Mouse (Mus musculus) hindbrain, embryonic 15.5 days (tissue): ENCODE measurements around the gene Gnaz. TPM values are rescaled to one million over a fixed set of nuclear protein-coding genes. Genes with fewer than 3 reads are reported as not detected.
"Not testable (repeated sequence)": the region's sequence is repeated elsewhere in the genome, so short reads cannot be mapped to it uniquely, and the experiment has no call there.

Source experiments
- ATAC-seq: fragments of 200-750 bp; cut with Nextera tagmentation; 2 replicates; pipeline ENCODE4 v1.8.0; 2017; ENCODE audit warnings: low read depth, moderate number of reproducible peaks, moderate TSS enrichment; ENCODE audit not compliant: low FRiP score
- H3K27ac ChIP-seq: fragments of 300-500 bp; sonication (generic); replicated peaks from 2 replicates; pipeline ENCODE4 v1.5.1; 2015; ENCODE audit warnings: mild to moderate bottlenecking, inconsistent platforms
- H3K27me3 ChIP-seq: fragments of 300-500 bp; sonication (generic); 2 replicates; pipeline ENCODE4 v1.6.1; 2015; ENCODE audit warnings: control low read depth, inconsistent platforms
- H3K36me3 ChIP-seq: fragments of 300-500 bp; sonication (generic); 2 replicates; pipeline ENCODE4 v1.6.1; 2015; ENCODE audit warnings: control low read depth, inconsistent platforms
- H3K4me1 ChIP-seq: fragments of 300-500 bp; sonication (generic); replicated peaks from 2 replicates; pipeline ENCODE4 v1.6.1; 2015; ENCODE audit warnings: control low read depth, inconsistent platforms
- H3K4me2 ChIP-seq: fragments of 300-500 bp; sonication (generic); 2 replicates; pipeline ENCODE4 v1.6.1; 2015; ENCODE audit warnings: moderate library complexity, mild to moderate bottlenecking, inconsistent platforms
- H3K4me3 ChIP-seq: fragments of 300-500 bp; sonication (generic); 2 replicates; pipeline ENCODE4 v1.5.1; 2015; ENCODE audit warnings: mild to moderate bottlenecking, inconsistent platforms
- H3K9ac ChIP-seq: fragments of 300-500 bp; sonication (generic); 2 replicates; pipeline ENCODE4 v1.6.1; 2015; ENCODE audit warnings: inconsistent platforms
- H3K9me3 ChIP-seq: fragments of 300-500 bp; sonication (generic); 2 replicates; pipeline ENCODE4 v1.6.1; 2016; ENCODE audit warnings: control low read depth, inconsistent platforms
- WGBS: fragments of 180-500 bp; shearing (Covaris S2); methylation state at CpG from one replicate; pipeline ENCODE4 v1.1.7; 2015; 5-methylcytosine and 5-hydroxymethylcytosine counted together
- polyA plus RNA-seq: library from polyadenylated mRNA; unstranded; fragments of >200 nt; fragmentation: Nextera tagmentation; extraction: Ambion mirVana; gene quantifications from 2 replicates; pipeline ENCODE4 v1.2.1, GENCODE M21; 2015

The Gnaz gene
- polyA plus RNA-seq, 1 experiment from 2014 or later, result 85.5 TPM

GRCm38 (mm10) chr10:75036883-75037379 lies 70.0 kb downstream of the Gnaz start, which contains the start of gene Rab36:
TSS of gene Rab36 (plus strand) at chr10:75037058.
- Histone ChIP-seq H3K9ac (peak within 1 kb of the TSS; percentile 52), H3K4me3 (peak within 1 kb of the TSS; percentile 46), H3K27ac (peak within 1 kb of the TSS; percentile 82), H3K27me3 (no peaks in the 10 kb centered on the region), H3K4me2 (peak within 1 kb of the TSS; percentile 64), H3K36me3 (no peaks in the 10 kb centered on the region), H3K9me3 (no peaks in the 10 kb centered on the region), H3K4me1 (peaks cover 40% of the 10 kb centered on the region)
- peak; percentile 93 for ATAC-seq
- under 1% methylated on average over 36 of the region's 36 CpGs for WGBS

GRCm38 (mm10) chr10:75042060-75042459 lies 75.1 kb downstream of the Gnaz start:
- WGBS, result 20% methylated on average over 1 of the region's 1 CpGs
- H3K9me3 ChIP-seq, H3K4me3 ChIP-seq, H3K36me3 ChIP-seq, H3K27me3 ChIP-seq, H3K9ac ChIP-seq, H3K4me2 ChIP-seq, H3K27ac ChIP-seq, ATAC-seq: not testable (repeated sequence)
- peaks cover 14% of the 10 kb centered on the region for H3K4me1 ChIP-seq

- 44% methylated on average over 7 of the region's 7 CpGs for WGBS
- ATAC-seq, result no peak
- H3K27me3 ChIP-seq, result no peaks in the 10 kb centered on the region
- no peaks in the 10 kb centered on the region for H3K9me3 ChIP-seq
- H3K9ac ChIP-seq, result no peak overlapping the region
- H3K36me3 ChIP-seq, result peaks cover 6% of the 10 kb centered on the region; the same call in 1 of the 2 replicates
- H3K4me3 ChIP-seq, result no peak overlapping the region
- no peaks in the 10 kb centered on the region for H3K4me1 ChIP-seq
- H3K27ac ChIP-seq, result no peak overlapping the region
- no peak overlapping the region for H3K4me2 ChIP-seq
Observed at GRCm38 (mm10) chr10:75044459-75044858, 77.5 kb downstream of the Gnaz start.

- 93% methylated on average over 15 of the region's 15 CpGs for WGBS
- Histone ChIP-seq H3K4me2 (no peak overlapping the region), H3K4me3 (no peak overlapping the region), H3K9ac (no peak overlapping the region), H3K36me3 (peaks cover 6% of the 10 kb centered on the region; the same call in 1 of the 2 replicates), H3K27ac (no peak overlapping the region), H3K9me3 (no peaks in the 10 kb centered on the region), H3K27me3 (no peaks in the 10 kb centered on the region), H3K4me1 (no peaks in the 10 kb centered on the region)
- no peak for ATAC-seq
Observed at GRCm38 (mm10) chr10:75045831-75046230, 78.9 kb downstream of the Gnaz start.

GRCm38 (mm10) chr10:75048711-75049110 lies 81.7 kb downstream of the Gnaz start:
- H3K27ac ChIP-seq, result no peak overlapping the region
- no peaks in the 10 kb centered on the region for H3K4me1 ChIP-seq
- no peaks in the 10 kb centered on the region for H3K27me3 ChIP-seq
- H3K36me3 ChIP-seq, result peaks cover 6% of the 10 kb centered on the region; the same call in 1 of the 2 replicates
- H3K4me2 ChIP-seq, result no peak overlapping the region
- 94% methylated on average over 7 of the region's 7 CpGs for WGBS
- no peak for ATAC-seq
- H3K9me3 ChIP-seq, result no peaks in the 10 kb centered on the region
- H3K4me3 ChIP-seq, result no peak overlapping the region
- H3K9ac ChIP-seq, result no peak overlapping the region

- ATAC-seq, result no peak
- 92% methylated on average over 21 of the region's 21 CpGs for WGBS
Observed at GRCm38 (mm10) chr10:75051364-75052074, 84.5 kb downstream of the Gnaz start.

GRCm38 (mm10) chr10:75052902-75053301 lies 85.9 kb downstream of the Gnaz start:
- WGBS, result 75% methylated on average over 8 of the region's 8 CpGs

More at GRCm38 (mm10) chr10:75051364-75052074, 84.5 kb downstream of the Gnaz start:
- Histone ChIP-seq H3K27ac (no peak overlapping the region), H3K4me3 (no peak overlapping the region), H3K9me3 (no peaks in the 10 kb centered on the region), H3K4me2 (no peak overlapping the region), H3K27me3 (no peaks in the 10 kb centered on the region), H3K36me3 (no peaks in the 10 kb centered on the region), H3K9ac (no peak overlapping the region), H3K4me1 (peaks cover 10% of the 10 kb centered on the region)

GRCm38 (mm10) chr10:75053655-75054054 lies 86.7 kb downstream of the Gnaz start:
- 86% methylated on average over 4 of the region's 4 CpGs for WGBS
- H3K36me3 ChIP-seq, result no peaks in the 10 kb centered on the region
- peaks cover 14% of the 10 kb centered on the region for H3K4me1 ChIP-seq
- H3K4me3 ChIP-seq, result no peak overlapping the region
- no peak overlapping the region for H3K9ac ChIP-seq
- ATAC-seq, result no peak
- H3K27me3 ChIP-seq, result no peaks in the 10 kb centered on the region
- no peaks in the 10 kb centered on the region for H3K9me3 ChIP-seq
- H3K27ac ChIP-seq, result no peak overlapping the region
- no peak overlapping the region for H3K4me2 ChIP-seq

More at GRCm38 (mm10) chr10:75052902-75053301, 85.9 kb downstream of the Gnaz start:
- no peaks in the 10 kb centered on the region for H3K36me3 ChIP-seq
- no peak overlapping the region for H3K4me2 ChIP-seq
- no peak for ATAC-seq
- no peak overlapping the region for H3K9ac ChIP-seq
- H3K4me3 ChIP-seq, result no peak overlapping the region
- H3K27me3 ChIP-seq, result no peaks in the 10 kb centered on the region
- no peak overlapping the region for H3K27ac ChIP-seq
- peaks cover 14% of the 10 kb centered on the region for H3K4me1 ChIP-seq
- H3K9me3 ChIP-seq, result no peaks in the 10 kb centered on the region

GRCm38 (mm10) chr10:75054125-75054524 lies 87.1 kb downstream of the Gnaz start:
- no peaks in the 10 kb centered on the region for H3K9me3 ChIP-seq
- H3K9ac ChIP-seq, result no peak overlapping the region
- no peaks in the 10 kb centered on the region for H3K36me3 ChIP-seq
- WGBS, result 70% methylated on average over 6 of the region's 6 CpGs
- H3K27me3 ChIP-seq, result no peaks in the 10 kb centered on the region
- H3K4me2 ChIP-seq, result no peak overlapping the region
- ATAC-seq, result no peak
- no peak overlapping the region for H3K4me3 ChIP-seq
- peaks cover 18% of the 10 kb centered on the region for H3K4me1 ChIP-seq
- H3K27ac ChIP-seq, result no peak overlapping the region

GRCm38 (mm10) chr10:75055672-75056071 lies 88.7 kb downstream of the Gnaz start:
- Histone ChIP-seq H3K36me3 (no peaks in the 10 kb centered on the region), H3K4me3 (no peak overlapping the region), H3K27ac (no peak overlapping the region), H3K27me3 (no peaks in the 10 kb centered on the region), H3K9ac (no peak overlapping the region), H3K4me1 (peaks cover 28% of the 10 kb centered on the region), H3K4me2 (no peak overlapping the region), H3K9me3 (no peaks in the 10 kb centered on the region)
- 48% methylated on average over 5 of the region's 5 CpGs for WGBS
- ATAC-seq, result no peak

GRCm38 (mm10) chr10:75056255-75056654 lies 89.3 kb downstream of the Gnaz start:
- H3K4me2 ChIP-seq, result no peak overlapping the region; the same call in 1 of the 2 replicates
- H3K27ac ChIP-seq, result no peak overlapping the region; the same call in 1 of the 2 replicates
- 4% methylated on average over 4 of the region's 4 CpGs for WGBS
- H3K27me3 ChIP-seq, result no peaks in the 10 kb centered on the region
- H3K9me3 ChIP-seq, result no peaks in the 10 kb centered on the region
- H3K9ac ChIP-seq, result no peak overlapping the region
- no peak overlapping the region for H3K4me3 ChIP-seq
- H3K36me3 ChIP-seq, result no peaks in the 10 kb centered on the region
- ATAC-seq, result no peak
- peaks cover 30% of the 10 kb centered on the region for H3K4me1 ChIP-seq

GRCm38 (mm10) chr10:75058336-75058735 lies 91.4 kb downstream of the Gnaz start:
- Histone ChIP-seq H3K9me3 (no peaks in the 10 kb centered on the region), H3K4me1 (peaks cover 51% of the 10 kb centered on the region), H3K4me2 (no peak overlapping the region), H3K4me3 (no peak overlapping the region), H3K36me3 (no peaks in the 10 kb centered on the region), H3K27me3 (no peaks in the 10 kb centered on the region), H3K9ac (no peak overlapping the region), H3K27ac (no peak overlapping the region)
- ATAC-seq, result no peak
- WGBS, result 80% methylated on average over 8 of the region's 8 CpGs
